Mouse (Mus musculus) urinary bladder, adult 2 months (tissue): ENCODE data around the gene Col18a1. TPM values are rescaled to one million over a fixed set of nuclear protein-coding genes. Genes with fewer than 3 reads are reported as not detected.

ENCODE experiments used
- DNase-seq: peaks from one replicate; pipeline ENCODE4 v3.0.0; 2022; ENCODE audit warnings: low spot score
- polyA plus RNA-seq: library from polyadenylated mRNA; depleted of rRNA; stranded (reverse); fragments of >200 nt; gene quantifications from 2 replicates; pipeline ENCODE4 v1.2.3, GENCODE M21; 2012

The Col18a1 gene
- polyA plus RNA-seq, 1 experiment: 51.8 TPM

- no peak for DNase-seq
Observed at GRCm38 (mm10) chr10:77062393-77063010, 103.8 kb downstream of the Col18a1 start.

GRCm38 (mm10) chr10:77061426-77061825 is 104.9 kb downstream of the Col18a1 start:
- no peak for DNase-seq

- no peak for DNase-seq
Observed at GRCm38 (mm10) chr10:77056768-77057167, 109.6 kb downstream of the Col18a1 start.

- no peak for DNase-seq
Observed at GRCm38 (mm10) chr10:77048606-77049005, 117.7 kb downstream of the Col18a1 start.

DNA sequence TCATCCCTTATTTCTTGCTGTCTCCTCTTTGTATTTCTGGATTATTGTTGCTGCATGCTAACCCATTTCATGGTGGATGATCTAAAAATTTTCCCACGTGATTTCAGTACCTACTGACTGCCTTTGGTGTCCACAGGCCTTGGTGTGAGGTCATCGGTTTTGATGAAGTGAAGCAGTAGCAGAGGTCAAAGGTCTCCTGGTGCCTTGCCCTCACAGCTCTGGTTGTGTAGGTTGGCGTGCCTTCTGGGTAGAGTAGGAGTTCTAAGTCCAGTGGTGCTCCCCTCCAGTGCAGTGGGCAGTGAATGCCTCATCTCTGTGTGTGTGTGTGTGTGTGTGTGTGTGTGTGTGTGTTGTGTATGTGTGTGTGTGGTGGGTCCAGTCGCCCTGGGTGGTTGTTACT is 118.2 kb downstream of the Col18a1 start:
- DNase-seq: no peak

- DNase-seq: no peak
Observed at GRCm38 (mm10) chr10:77038579-77039174, 127.7 kb downstream of the Col18a1 start.

GRCm38 (mm10) chr10:77035487-77035886 is 130.9 kb downstream of the Col18a1 start:
- DNase-seq: no peak

DNA sequence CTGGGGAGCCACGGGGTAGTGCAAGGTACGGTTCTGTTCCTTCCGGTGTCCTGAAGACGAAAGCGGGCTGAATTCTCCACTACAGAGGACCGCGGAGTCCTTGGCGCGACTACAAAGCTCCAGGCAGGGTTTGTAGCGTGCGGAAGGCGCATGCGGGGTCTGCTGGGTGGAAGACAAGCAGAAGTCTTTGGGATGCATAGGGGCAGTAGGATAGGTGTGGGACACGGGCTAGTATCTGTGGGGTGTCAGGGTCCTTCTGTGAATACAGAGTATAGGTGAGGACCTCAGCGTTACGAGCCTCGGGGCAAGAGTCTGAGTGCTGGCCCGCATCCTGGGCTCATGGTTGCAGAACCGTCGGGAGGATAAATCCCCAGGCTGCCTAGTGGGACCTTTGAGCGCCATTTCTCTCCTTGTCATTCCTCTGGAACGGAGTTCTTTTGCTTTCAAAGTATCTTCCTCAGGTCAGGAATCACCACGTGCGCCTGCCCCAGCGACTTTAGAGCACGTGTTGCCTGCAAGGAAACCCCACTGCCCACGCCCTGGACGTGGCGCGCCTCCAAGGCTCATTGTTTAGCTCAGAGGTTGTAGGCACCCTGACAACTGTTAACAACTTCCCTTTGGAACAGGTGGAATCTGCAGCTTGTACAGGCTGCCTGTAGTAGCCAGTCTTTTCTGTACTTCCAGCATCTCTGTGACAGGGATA is 132.9 kb downstream of the Col18a1 start:
- DNase-seq: peak; percentile 32

- DNase-seq: peak; percentile 80
Observed at GRCm38 (mm10) chr10:77032591-77033322, 133.6 kb downstream of the Col18a1 start.

GRCm38 (mm10) chr10:77031768-77032375 is 134.5 kb downstream of the Col18a1 start, which contains the start of gene Slc19a1:
Gene Slc19a1 (plus strand): TSS chr10:77032241.
- no peak for DNase-seq

- DNase-seq: no peak
Observed at GRCm38 (mm10) chr10:77030666-77031065, 135.7 kb downstream of the Col18a1 start.

GRCm38 (mm10) chr10:77029761-77030160 is 136.6 kb downstream of the Col18a1 start:
- DNase-seq: no peak

DNA sequence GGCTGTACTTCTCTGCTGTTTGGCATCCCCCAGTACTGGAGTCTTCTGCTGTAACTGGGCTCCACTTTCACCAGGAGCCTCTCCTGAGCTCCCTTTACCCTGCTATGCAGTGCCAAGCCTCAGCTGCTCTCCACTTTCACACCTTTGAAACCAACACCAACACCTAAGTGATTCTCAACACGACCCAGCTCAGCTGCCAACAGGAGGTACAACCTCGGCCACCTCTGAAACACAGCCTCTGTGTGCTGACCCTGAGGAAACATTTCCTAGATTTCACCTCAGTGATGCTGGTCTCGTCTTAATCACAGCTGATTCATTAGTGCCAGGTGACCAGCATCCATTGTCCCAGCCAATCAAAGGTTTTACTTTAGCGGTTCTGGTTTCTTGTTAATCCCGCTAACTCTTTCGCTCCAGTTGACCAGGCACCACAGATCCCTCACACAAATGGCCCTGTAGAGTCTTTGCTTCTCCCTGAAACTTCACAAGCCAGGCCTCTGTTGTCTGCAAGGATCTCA is 137.5 kb downstream of the Col18a1 start:
- no peak for DNase-seq

DNA sequence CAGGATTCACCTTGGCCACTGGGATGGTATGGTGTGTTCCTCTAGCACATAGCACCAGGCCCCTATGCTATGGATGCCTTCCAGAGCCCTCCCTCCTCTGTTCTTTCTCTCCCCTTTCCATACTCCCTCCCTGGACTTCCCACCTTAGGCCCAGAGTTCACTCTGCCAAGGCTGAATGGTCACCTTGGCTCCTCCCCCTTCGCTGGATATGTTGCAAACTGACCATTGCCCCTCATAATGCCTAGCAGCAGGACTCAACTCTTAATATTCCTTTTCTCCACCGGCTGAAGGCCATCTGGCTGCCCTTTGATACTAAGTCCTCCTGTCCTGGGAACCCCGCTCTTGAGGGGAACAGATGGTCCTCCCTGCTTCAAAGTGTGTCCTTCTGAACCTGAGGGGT is 139.4 kb downstream of the Col18a1 start:
- no peak for DNase-seq

- DNase-seq: no peak
Observed at GRCm38 (mm10) chr10:77024231-77024630, 142.1 kb downstream of the Col18a1 start.

GRCm38 (mm10) chr10:77022301-77023130 is 143.8 kb downstream of the Col18a1 start:
- no peak for DNase-seq

- DNase-seq: peak; percentile 47
Observed at GRCm38 (mm10) chr10:77021399-77022052, 144.8 kb downstream of the Col18a1 start.

DNA sequence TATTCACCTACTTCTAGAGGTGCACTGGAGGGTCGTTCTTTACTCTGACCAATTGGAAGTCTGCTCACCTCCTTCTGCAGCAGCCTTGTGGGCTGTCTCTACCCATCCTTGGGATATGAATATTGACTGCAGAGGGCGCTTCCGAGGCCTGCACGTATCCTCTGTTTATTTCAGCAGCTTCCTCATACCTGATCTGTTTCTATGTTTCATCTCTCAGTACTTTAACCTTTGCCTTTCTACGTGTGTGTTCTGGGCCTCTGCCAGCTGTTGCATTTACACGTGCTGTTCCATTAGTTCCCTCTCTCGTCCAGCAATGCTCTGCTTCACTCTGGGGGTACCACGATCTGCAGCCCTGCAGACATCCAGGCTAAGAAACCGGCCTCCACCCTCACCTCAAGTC is 148.7 kb downstream of the Col18a1 start:
- DNase-seq: no peak

DNA sequence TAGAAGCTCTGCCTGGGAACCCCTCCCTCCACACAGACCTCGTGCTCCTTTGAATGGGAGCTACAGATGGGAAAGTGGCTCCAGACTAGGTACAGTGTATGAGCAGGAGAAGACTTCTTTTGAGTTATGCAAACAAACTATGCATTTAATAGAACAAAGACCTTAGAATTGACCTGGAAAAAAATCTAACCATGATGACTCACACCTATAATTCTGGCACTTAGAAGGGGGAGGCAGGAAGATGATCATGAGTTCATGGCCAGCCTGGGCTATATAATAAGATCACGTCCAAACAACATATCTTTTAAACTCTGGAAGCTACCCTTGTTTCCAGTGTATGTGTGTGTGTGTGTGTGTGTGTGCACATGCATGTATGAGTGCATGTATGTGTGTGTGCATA is 149.3 kb downstream of the Col18a1 start:
- DNase-seq: no peak

- DNase-seq: no peak
Observed at GRCm38 (mm10) chr10:77016499-77016898, 149.8 kb downstream of the Col18a1 start.
